Mouse (Mus musculus) thymus, adult 2 months (tissue): ENCODE measurements around the gene Hdac11. TPM values are rescaled to one million over a fixed set of nuclear protein-coding genes. Genes with fewer than 3 reads are reported as not detected.
A peak's percentile ranks its signal among the peaks of the same experiment; 100 is the strongest.

ENCODE experiments used
- DNase-seq: peaks from one replicate; pipeline ENCODE4 v3.0.0; 2021
- H3K27ac ChIP-seq: fragments of 200-500 bp; 2 replicates; pipeline ENCODE4 v1.5.1; 2012; ENCODE audit warnings: low read length, control low read depth; ENCODE audit not compliant: control insufficient read depth, insufficient read depth
- H3K27me3 ChIP-seq: fragments of 200-500 bp; 2 replicates; pipeline ENCODE4 v1.6.1; 2012; ENCODE audit warnings: mild to moderate bottlenecking, low read length, moderate library complexity, mixed read lengths; ENCODE audit not compliant: control insufficient read depth, insufficient read depth
- H3K36me3 ChIP-seq: fragments of 200-500 bp; 2 replicates; pipeline ENCODE4 v1.6.1; 2012; ENCODE audit warnings: mild to moderate bottlenecking, low read length, moderate library complexity; ENCODE audit not compliant: control insufficient read depth, insufficient read depth
- H3K4me1 ChIP-seq: fragments of 200-500 bp; replicated peaks from 2 replicates; pipeline ENCODE4 v1.6.1; 2012; ENCODE audit warnings: low read length; ENCODE audit not compliant: control insufficient read depth, insufficient read depth
- H3K4me3 ChIP-seq: fragments of 200-500 bp; 2 replicates; pipeline ENCODE4 v1.5.1; 2012; ENCODE audit warnings: mild to moderate bottlenecking, low read length, control low read depth, moderate library complexity; ENCODE audit not compliant: control insufficient read depth, insufficient read depth
- CTCF ChIP-seq: fragments of 200-500 bp; IDR thresholded peaks from 2 replicates; pipeline ENCODE4 v1.5.1; 2012; ENCODE audit warnings: mild to moderate bottlenecking, control low read depth, low read length, moderate library complexity, borderline replicate concordance; ENCODE audit not compliant: control insufficient read depth, poor library complexity, insufficient read depth; ENCODE audit errors: extremely low read depth
- POLR2A ChIP-seq: fragments of 200-500 bp; IDR thresholded peaks from 2 replicates; pipeline ENCODE4 v1.6.1; 2012; ENCODE audit warnings: mild to moderate bottlenecking, low read length, control low read depth, moderate library complexity; ENCODE audit not compliant: control insufficient read depth, poor library complexity, insufficient read depth; ENCODE audit errors: extremely low read depth
- WGBS: fragments of 180-500 bp; shearing (Covaris S2); methylation state at CpG from one replicate; pipeline ENCODE4 v1.1.7; 2018; 5-methylcytosine and 5-hydroxymethylcytosine counted together
- polyA plus RNA-seq: library from polyadenylated mRNA; depleted of rRNA; stranded (reverse); fragments of >200 nt; gene quantifications from 2 replicates; pipeline ENCODE4 v1.2.3, GENCODE M21; 2012

The Hdac11 gene
- polyA plus RNA-seq, 1 experiment, result 16.6 TPM

DNA sequence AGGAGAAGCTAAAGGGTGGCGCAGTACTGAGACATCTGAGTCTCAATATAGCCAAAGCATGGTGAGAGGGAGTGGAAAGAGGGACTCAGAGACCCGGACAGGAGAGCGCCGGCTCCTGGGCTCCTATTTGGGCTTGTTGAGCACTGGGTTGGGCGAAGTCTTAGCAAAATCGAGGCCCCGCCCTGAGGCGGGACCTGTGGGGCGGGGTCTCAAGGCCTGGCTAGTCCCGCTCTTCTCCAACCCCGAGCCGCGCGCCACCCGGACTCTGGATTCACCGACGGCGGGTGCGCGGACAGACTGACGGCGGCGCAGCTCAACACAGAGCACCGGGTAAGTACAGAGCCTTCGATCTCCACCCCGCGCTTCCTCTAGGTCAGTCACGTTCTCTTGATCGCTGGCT lies 56.1 kb downstream of the Hdac11 start:
- no peak overlapping the region for H3K4me3 ChIP-seq
- H3K36me3 ChIP-seq, result no peaks in the 10 kb centered on the region
- no peak overlapping the region for H3K27ac ChIP-seq
- TF ChIP-seq CTCF, result no peak
- no peak for TF ChIP-seq POLR2A
- DNase-seq, result peak; percentile 5
- no peaks in the 10 kb centered on the region for H3K4me1 ChIP-seq
- no peaks in the 10 kb centered on the region for H3K27me3 ChIP-seq
- 6% methylated on average over 29 of the region's 29 CpGs for WGBS

DNA sequence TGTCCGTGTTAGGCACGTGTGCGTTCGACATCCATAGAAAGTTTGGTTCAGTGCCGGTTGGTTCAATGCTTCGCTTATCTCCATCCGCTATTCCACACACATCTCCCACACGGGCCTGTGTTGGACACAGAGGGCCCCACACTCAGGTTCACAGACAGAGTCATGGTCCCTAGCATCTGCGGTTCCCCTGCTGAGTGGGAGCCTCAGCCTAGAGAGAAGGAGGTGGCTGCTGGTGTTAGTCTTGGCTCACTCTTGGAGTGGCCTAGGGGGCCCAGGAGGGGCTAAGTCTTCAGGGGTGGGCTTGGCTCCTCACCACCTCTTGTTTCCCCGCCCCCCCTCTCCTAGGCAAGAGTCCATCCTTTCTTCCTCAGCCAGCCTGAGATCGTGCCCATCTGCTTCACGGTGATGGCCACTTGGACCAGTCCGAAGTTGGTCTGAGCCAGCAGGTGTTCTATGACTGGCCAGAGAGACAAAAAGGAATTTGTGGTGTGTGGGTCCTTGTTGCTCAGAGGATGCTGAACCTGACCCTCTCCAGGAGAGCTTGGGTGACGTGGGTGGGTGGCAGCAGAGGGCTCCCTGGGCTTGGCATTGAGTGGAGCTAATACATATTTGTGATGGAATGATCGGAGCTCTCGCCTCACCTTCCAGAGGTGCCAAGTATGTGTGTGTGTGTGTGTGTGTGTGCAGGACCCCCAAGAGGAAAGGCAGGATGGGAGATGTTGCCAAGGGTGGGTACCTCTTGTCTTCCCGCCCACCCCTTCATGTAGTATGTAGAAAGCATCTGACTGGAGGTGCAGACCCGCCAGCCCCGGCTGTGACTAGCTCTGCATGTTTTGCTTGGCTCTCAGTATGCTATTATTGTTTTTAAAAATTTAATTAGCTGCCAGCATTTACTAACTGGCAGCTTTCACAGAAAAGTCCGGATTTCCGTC lies 57.1 kb downstream of the Hdac11 start:
- Histone ChIP-seq H3K36me3 (no peaks in the 10 kb centered on the region), H3K4me3 (no peak overlapping the region), H3K27me3 (no peaks in the 10 kb centered on the region), H3K27ac (no peak overlapping the region), H3K4me1 (no peaks in the 10 kb centered on the region)
- no peak for TF ChIP-seq CTCF
- DNase-seq, result no peak
- WGBS, result 66% methylated on average over 21 of the region's 21 CpGs

DNA sequence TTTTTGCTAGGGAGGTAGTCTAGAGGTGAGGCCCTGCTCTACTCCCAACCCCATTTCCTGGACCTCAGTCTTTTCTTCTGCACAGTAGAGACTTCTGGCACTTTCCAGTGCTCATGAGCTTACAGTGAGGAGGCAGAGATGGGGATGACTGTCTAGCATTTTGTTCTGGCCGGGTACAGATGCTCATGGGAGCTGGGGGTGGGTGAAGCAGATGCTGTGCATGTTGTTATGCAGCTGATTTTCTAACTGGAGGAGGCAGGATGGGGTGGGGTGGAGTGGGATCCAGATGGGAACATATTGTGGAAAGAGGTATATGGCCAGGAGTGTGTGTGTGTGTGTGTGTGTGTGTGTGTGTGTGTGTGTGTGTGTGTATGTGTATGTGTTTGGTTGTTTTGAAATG lies 59.0 kb downstream of the Hdac11 start:
- no peaks in the 10 kb centered on the region for H3K36me3 ChIP-seq
- no peaks in the 10 kb centered on the region for H3K27me3 ChIP-seq
- no peak overlapping the region for H3K4me3 ChIP-seq
- no peak for DNase-seq
- WGBS, result 74% methylated on average over 1 of the region's 1 CpGs
- H3K4me1 ChIP-seq, result no peaks in the 10 kb centered on the region
- H3K27ac ChIP-seq, result no peak overlapping the region; the same call in 1 of the 2 replicates
- no peak for TF ChIP-seq POLR2A
- no peak for TF ChIP-seq CTCF

DNA sequence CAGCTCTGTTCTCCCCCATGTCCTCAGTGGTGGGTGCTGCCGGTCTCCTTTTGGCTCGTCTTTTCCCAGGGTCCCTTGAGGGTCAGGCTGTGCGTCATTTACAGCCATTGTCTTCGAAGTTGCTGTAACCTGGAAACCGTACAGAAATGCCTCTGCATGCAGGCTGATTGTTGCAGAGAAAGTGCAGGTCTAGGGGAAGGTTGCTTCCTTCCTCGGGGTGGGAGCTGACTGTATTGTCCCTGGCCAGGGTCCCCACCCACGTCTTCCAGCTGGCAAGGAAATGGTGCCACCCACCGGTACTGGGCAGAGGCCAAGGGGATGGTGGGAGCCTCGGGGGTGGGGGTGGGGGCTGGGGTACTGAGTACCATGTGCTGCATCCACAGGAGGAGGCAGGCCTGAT lies 62.0 kb downstream of the Hdac11 start:
- H3K4me3 ChIP-seq, result no peak overlapping the region
- no peaks in the 10 kb centered on the region for H3K36me3 ChIP-seq
- H3K27me3 ChIP-seq, result no peaks in the 10 kb centered on the region
- DNase-seq, result no peak
- 52% methylated on average over 9 of the region's 9 CpGs for WGBS
- no peaks in the 10 kb centered on the region for H3K4me1 ChIP-seq
- TF ChIP-seq POLR2A (no peak), CTCF (no peak)
- no peak overlapping the region for H3K27ac ChIP-seq

DNA sequence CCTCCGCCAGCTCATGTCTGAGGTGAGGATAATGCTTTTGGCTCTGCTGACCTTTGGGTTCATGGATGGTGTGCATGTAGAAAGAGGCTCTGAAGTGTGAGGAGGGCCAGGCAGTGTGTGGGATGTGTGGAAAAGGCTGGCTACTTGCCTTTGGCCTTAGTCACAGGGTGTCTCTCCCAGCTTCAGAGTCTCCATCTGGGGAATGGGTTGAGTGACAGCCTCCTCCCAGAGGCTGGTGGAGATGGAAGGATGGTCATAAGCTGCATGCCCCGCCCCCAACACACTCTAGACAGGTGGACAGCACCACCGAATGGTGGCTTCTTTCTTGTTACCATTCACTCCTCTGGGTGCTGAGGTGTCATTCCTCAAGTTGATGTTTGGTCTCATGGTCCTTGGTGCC lies 62.4 kb downstream of the Hdac11 start:
- 66% methylated on average over 3 of the region's 3 CpGs for WGBS
- TF ChIP-seq POLR2A (no peak), CTCF (no peak)

DNA sequence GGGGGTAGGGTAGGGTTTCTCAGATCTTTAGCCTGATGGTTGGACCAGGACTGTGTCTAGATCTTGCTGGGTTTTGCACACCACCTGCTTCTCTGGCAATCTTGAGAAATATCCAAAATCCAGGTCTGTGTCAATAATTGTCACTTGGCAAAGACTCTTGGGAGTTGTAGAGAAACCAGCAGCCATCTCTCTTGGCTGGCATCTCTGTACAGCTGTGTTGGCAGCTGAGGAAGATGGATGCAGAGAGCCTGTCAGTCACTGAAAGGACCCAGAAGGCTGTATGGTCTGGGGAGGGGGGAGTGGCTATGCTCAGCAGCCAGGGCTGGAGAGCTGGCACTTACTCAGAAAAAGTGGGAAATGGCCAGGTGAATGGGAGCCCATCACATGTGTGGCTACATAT lies 63.6 kb downstream of the Hdac11 start:
- H3K4me3 ChIP-seq, result no peak overlapping the region
- DNase-seq, result no peak
- H3K27ac ChIP-seq, result no peak overlapping the region
- H3K4me1 ChIP-seq, result no peaks in the 10 kb centered on the region
- no peaks in the 10 kb centered on the region for H3K27me3 ChIP-seq
- H3K36me3 ChIP-seq, result no peaks in the 10 kb centered on the region
- no peak for TF ChIP-seq CTCF
- no peak for TF ChIP-seq POLR2A

More for the DNA sequence above, 62.4 kb downstream of the Hdac11 start:
- H3K4me1 ChIP-seq, result no peaks in the 10 kb centered on the region
- no peak overlapping the region for H3K27ac ChIP-seq
- no peaks in the 10 kb centered on the region for H3K36me3 ChIP-seq
- no peak for DNase-seq
- no peaks in the 10 kb centered on the region for H3K27me3 ChIP-seq
- no peak overlapping the region for H3K4me3 ChIP-seq

DNA sequence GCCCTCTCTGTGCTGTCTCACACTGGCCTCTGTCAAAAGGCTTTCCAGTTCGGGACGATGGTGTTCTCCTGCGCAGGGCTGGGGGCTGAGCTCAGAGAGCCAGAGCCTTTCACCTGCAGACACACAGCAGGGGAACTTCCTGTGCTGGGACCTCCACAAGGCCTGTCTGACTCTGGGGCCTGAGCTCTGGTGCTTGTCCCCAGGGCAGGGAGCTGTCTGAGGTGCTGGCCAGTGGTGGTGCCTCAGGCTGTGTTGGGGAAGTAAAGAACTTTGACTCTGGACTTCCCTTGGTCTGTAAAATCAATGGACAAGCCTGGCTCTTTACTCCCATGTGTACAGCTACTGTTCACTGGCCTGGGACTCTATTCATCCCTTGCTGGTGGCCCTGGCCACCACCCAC lies 64.6 kb downstream of the Hdac11 start:
- TF ChIP-seq CTCF (no peak), POLR2A (no peak)
- no peak for DNase-seq
- H3K27me3 ChIP-seq, result no peaks in the 10 kb centered on the region

More for the DNA sequence above, 64.6 kb downstream of the Hdac11 start:
- Histone ChIP-seq H3K36me3 (no peaks in the 10 kb centered on the region), H3K4me3 (no peak overlapping the region), H3K27ac (no peak overlapping the region), H3K4me1 (no peaks in the 10 kb centered on the region)
- WGBS, result 6% methylated on average over 3 of the region's 3 CpGs
